Mouse (Mus musculus): ENCODE measurements at regions not wholly inside any gene's neighbourhood (a gene's known extent, or its start where the extent isn't known, plus 50 kb on each side); places are given as distances from the start of the nearest gene placed in this dataset.

- TF ChIP-seq POLR2A (IDR thresholded peaks at IDR 0.05; ENCODE audit: low read depth, low read length) (no peak), CTCF (IDR thresholded peaks at IDR 0.05; ENCODE audit: extremely low read depth, insufficient read length, insufficient replicate concordance, low read depth, low read length) (no peak)
Observed at GRCm38 (mm10) chr12:52442337-52442736, 61.4 kb upstream of the Arhgap5 start.

All from small intestine, adult 2 months (tissue).